In genomic region chr11:107529320-107529719, GRCm38 (mm10) we compare ENCODE assay signal across 8 mouse cellular contexts. TPM values are rescaled to one million over a fixed set of nuclear protein-coding genes. Genes with fewer than 3 reads are reported as not detected.
A peak's percentile ranks its signal among the peaks of the same experiment; 100 is the strongest.
DNase-seq lines count a peak whose midpoint lies in the region; ATAC-seq and TF ChIP-seq lines count a peak whose summit lies in the region.

No protein-coding gene starts in this region.

- H3K4me2 ChIP-seq in forebrain, embryonic 15.5 days (replicated peaks): no peak overlapping the region

- no peak overlapping the region for H3K9ac ChIP-seq in forebrain, embryonic 15.5 days (replicated peaks)

- H3K36me3 ChIP-seq in testis, adult 2 months (ENCODE audit: control insufficient read depth, insufficient read depth, low read length): no peaks in the 10 kb centered on the region
- no peaks in the 10 kb centered on the region for H3K36me3 ChIP-seq in forebrain, embryonic 15.5 days

- H3K27me3 ChIP-seq in testis, adult 2 months (ENCODE audit: control insufficient read depth, insufficient read depth, low read length): no peaks in the 10 kb centered on the region
- H3K27me3 ChIP-seq in forebrain, embryonic 15.5 days: no peaks in the 10 kb centered on the region

- H3K9me3 ChIP-seq in forebrain, embryonic 15.5 days: no peaks in the 10 kb centered on the region

- no peak for TF ChIP-seq POLR2A in testis, adult 2 months (IDR thresholded peaks at IDR 0.05; ENCODE audit: control insufficient read depth, low read depth, low read length)

- no peak for DNase-seq in testis, postnatal 14 days (ENCODE audit: low spot score)
- DNase-seq in heart, adult 8-10 months (ENCODE audit: low spot score): peak; percentile 48
- DNase-seq in kidney, postnatal 10 days: peak; percentile 80
- DNase-seq in frontal cortex, postnatal 10 days (ENCODE audit: low spot score in 2 of 2): no peak

- peak; percentile 46; the same call in 1 of the 2 replicates for ATAC-seq in megakaryocyte-erythroid progenitor cell, adult 5-6 weeks (replicated peaks; ENCODE audit: low FRiP score, low TSS enrichment, poor library complexity, severe bottlenecking)
- ATAC-seq in forebrain, embryonic 15.5 days (replicated peaks): no peak
- ATAC-seq in cerebellum, adult (ENCODE audit: insufficient number of reproducible peaks, low FRiP score, low TSS enrichment): no peak

- no peak for TF ChIP-seq CTCF in testis, adult 2 months (IDR thresholded peaks at IDR 0.05; ENCODE audit: control insufficient read depth, insufficient read depth, insufficient replicate concordance, low read depth, low read length)

- H3K4me3 ChIP-seq in testis, adult 2 months (ENCODE audit: control insufficient read depth, low read depth, low read length): no peak overlapping the region
- no peak overlapping the region for H3K4me3 ChIP-seq in forebrain, embryonic 15.5 days

- H3K27ac ChIP-seq in testis, adult 2 months (ENCODE audit: control insufficient read depth, insufficient read depth, low read depth, low read length): peak overlapping the region; percentile 65
- no peak overlapping the region for H3K27ac ChIP-seq in forebrain, embryonic 15.5 days (replicated peaks)

- 62% methylated on average over 8 of the region's 8 CpGs for WGBS in forebrain, embryonic 15.5 days

- peaks cover 3% of the 10 kb centered on the region; the same call in 1 of the 2 replicates for H3K4me1 ChIP-seq in testis, adult 2 months (ENCODE audit: control insufficient read depth, insufficient read depth, low read length)
- no peaks in the 10 kb centered on the region for H3K4me1 ChIP-seq in forebrain, embryonic 15.5 days

RNA-seq across cellular contexts. Expression of gene Helz, which starts 18.4 kb away (rescaled TPM):
- 17.2 and 18.2 TPM in 2 replicates for polyA plus RNA-seq in testis, adult 2 months (2012; rRNA removed)
- total RNA-seq in heart, adult 8-10 months (2022): 10 to 100 TPM; 25.1 to 29.3 (median 26.2) TPM
- 30.8 and 37.3 TPM in 2 replicates for total RNA-seq in megakaryocyte-erythroid progenitor cell, adult 5-6 weeks (2014; fragmentation: Nextera tagmentation)
- 21.4 and 22.3 TPM in 2 replicates for total RNA-seq in megakaryocyte-erythroid progenitor cell, adult 5-6 weeks (2017)
- polyA plus RNA-seq in forebrain, embryonic 15.5 days (2015; fragmentation: Nextera tagmentation; extraction: Ambion mirVana): 18.7 and 19.4 TPM in 2 replicates

RNA-seq across cellular contexts. Expression of gene Psmd12, which starts 50.0 kb away (rescaled TPM):
- 25.8 and 28.0 TPM in 2 replicates for polyA plus RNA-seq in testis, adult 2 months (2012; rRNA removed)
- 100 to 1,000 TPM in 1 of 4 experiments, 10 to 100 TPM in 3; 88.4 to 102 (median 91.0) TPM for total RNA-seq in heart, adult 8-10 months (2022)
- 94.9 and 97.5 TPM in 2 replicates for total RNA-seq in megakaryocyte-erythroid progenitor cell, adult 5-6 weeks (2014; fragmentation: Nextera tagmentation)
- total RNA-seq in megakaryocyte-erythroid progenitor cell, adult 5-6 weeks (2017): 181 and 220 TPM in 2 replicates
- 149 TPM in 2 replicates for polyA plus RNA-seq in forebrain, embryonic 15.5 days (2015; fragmentation: Nextera tagmentation; extraction: Ambion mirVana)

RNA-seq across cellular contexts. Expression of gene Pitpnc1, which starts 58.8 kb away (rescaled TPM):
- polyA plus RNA-seq in testis, adult 2 months (2012; rRNA removed): 1.5 and 1.6 TPM in 2 replicates
- total RNA-seq in heart, adult 8-10 months (2022): 10 to 100 TPM; 69.0 to 82.6 (median 74.0) TPM
- 35.0 and 44.4 TPM in 2 replicates for total RNA-seq in megakaryocyte-erythroid progenitor cell, adult 5-6 weeks (2014; fragmentation: Nextera tagmentation)
- total RNA-seq in megakaryocyte-erythroid progenitor cell, adult 5-6 weeks (2017): 28.6 and 33.9 TPM in 2 replicates
- polyA plus RNA-seq in forebrain, embryonic 15.5 days (2015; fragmentation: Nextera tagmentation; extraction: Ambion mirVana): 43.4 and 46.7 TPM in 2 replicates

Comparison
In these comparisons a context has a peak if more than half of its experiments do, and no peak if none do; other contexts are left out.
1. DNase-seq: peak in heart, adult 8-10 months (single experiment) and kidney, postnatal 10 days (single experiment); none in testis, postnatal 14 days (single experiment) and frontal cortex, postnatal 10 days (0 of 2).